Mouse (Mus musculus) olfactory bulb, adult 2 months (tissue): ENCODE data around the gene Lxn. TPM values are rescaled to one million over a fixed set of nuclear protein-coding genes. Genes with fewer than 3 reads are reported as not detected.

Experiments
- H3K27ac ChIP-seq: fragments of 200-500 bp; 2 replicates; pipeline ENCODE4 v1.5.1; 2012; ENCODE audit warnings: low read depth, low read length; ENCODE audit not compliant: insufficient read depth
- H3K4me1 ChIP-seq: fragments of 200-500 bp; 2 replicates; pipeline ENCODE4 v1.6.1; 2012; ENCODE audit warnings: low read length; ENCODE audit not compliant: control insufficient read depth, insufficient read depth
- H3K4me3 ChIP-seq: fragments of 200-500 bp; 2 replicates; pipeline ENCODE4 v1.5.1; 2012; ENCODE audit warnings: mild to moderate bottlenecking, low read depth, low read length, moderate library complexity; ENCODE audit not compliant: insufficient read depth
- CTCF ChIP-seq: fragments of 200-500 bp; IDR thresholded peaks from 2 replicates; pipeline ENCODE4 v1.5.1; 2012; ENCODE audit warnings: low read depth, mild to moderate bottlenecking, low read length, moderate library complexity; ENCODE audit not compliant: insufficient read depth
- POLR2A ChIP-seq: fragments of 200-500 bp; IDR thresholded peaks from 2 replicates; pipeline ENCODE4 v1.6.1; 2012; ENCODE audit warnings: mild to moderate bottlenecking, low read depth, low read length, moderate library complexity; ENCODE audit not compliant: insufficient read depth
- WGBS: fragments of 180-500 bp; shearing (Covaris S2); methylation state at CpG from one replicate; pipeline ENCODE4 v1.1.7; 2018; 5-methylcytosine and 5-hydroxymethylcytosine counted together
- polyA plus RNA-seq: library from polyadenylated mRNA; stranded (reverse); fragments of >200 nt; gene quantifications from 2 replicates; pipeline ENCODE4 v1.2.4, GENCODE M21; 2012; ENCODE audit warnings: low replicate concordance; ENCODE audit not compliant: missing spikeins, insufficient read depth, insufficient read length

Gene Lxn
- not detected in 2 replicates for polyA plus RNA-seq

GRCm38 (mm10) chr3:67463450-67464372 is at the start of gene Lxn:
Lxn (minus strand) TSS chr3:67463926.
- Histone ChIP-seq H3K4me3 (peak within 1 kb of the TSS; percentile 65), H3K27ac (no peak within 1 kb of the TSS), H3K4me1 (peaks cover 17% of the 10 kb centered on the region)
- no peak for TF ChIP-seq POLR2A
- 0 out of 2 replicates have a peak, but pooled peaks have one; percentile 18 for TF ChIP-seq CTCF
- WGBS: 2% methylated on average over 43 of the region's 43 CpGs

GRCm38 (mm10) chr3:67512807-67513206 is 49.1 kb upstream of the Lxn start:
- peaks cover 7% of the 10 kb centered on the region for H3K4me1 ChIP-seq

GRCm38 (mm10) chr3:67508216-67508892 is 44.6 kb upstream of the Lxn start:
- WGBS: 88% methylated on average over 10 of the region's 10 CpGs
- Histone ChIP-seq H3K4me1 (no peaks in the 10 kb centered on the region), H3K4me3 (no peak overlapping the region), H3K27ac (no peak overlapping the region)
- TF ChIP-seq POLR2A (no peak), CTCF (no peak)

More at GRCm38 (mm10) chr3:67512807-67513206, 49.1 kb upstream of the Lxn start:
- Histone ChIP-seq H3K4me3 (no peak overlapping the region), H3K27ac (no peak overlapping the region)
- WGBS: 1% methylated on average over 5 of the region's 5 CpGs
- TF ChIP-seq POLR2A (no peak), CTCF (no peak)

GRCm38 (mm10) chr3:67505286-67505685 is 41.6 kb upstream of the Lxn start:
- 72% methylated on average over 2 of the region's 2 CpGs for WGBS
- no peak overlapping the region for H3K4me3 ChIP-seq
- no peak overlapping the region for H3K27ac ChIP-seq
- H3K4me1 ChIP-seq: no peaks in the 10 kb centered on the region
- no peak for TF ChIP-seq POLR2A

GRCm38 (mm10) chr3:67503878-67504277 is 40.2 kb upstream of the Lxn start:
- Histone ChIP-seq H3K4me1 (no peaks in the 10 kb centered on the region), H3K4me3 (no peak overlapping the region), H3K27ac (no peak overlapping the region)
- TF ChIP-seq CTCF (no peak), POLR2A (no peak)
- WGBS: 36% methylated on average over 3 of the region's 3 CpGs

GRCm38 (mm10) chr3:67499406-67499791 is 35.7 kb upstream of the Lxn start:
- TF ChIP-seq CTCF: no peak
- TF ChIP-seq POLR2A: no peak
- WGBS: 95% methylated on average over 4 of the region's 4 CpGs
- no peak overlapping the region for H3K27ac ChIP-seq
- no peaks in the 10 kb centered on the region for H3K4me1 ChIP-seq
- H3K4me3 ChIP-seq: no peak overlapping the region

- H3K4me3 ChIP-seq: no peak overlapping the region
- no peak for TF ChIP-seq CTCF
- TF ChIP-seq POLR2A: no peak
Observed at GRCm38 (mm10) chr3:67498773-67499405, 35.2 kb upstream of the Lxn start.

GRCm38 (mm10) chr3:67497998-67498397 is 34.3 kb upstream of the Lxn start:
- no peak for TF ChIP-seq POLR2A
- TF ChIP-seq CTCF: no peak
- Histone ChIP-seq H3K27ac (no peak overlapping the region), H3K4me1 (no peaks in the 10 kb centered on the region), H3K4me3 (no peak overlapping the region)
- WGBS: 92% methylated on average over 2 of the region's 2 CpGs

More at GRCm38 (mm10) chr3:67498773-67499405, 35.2 kb upstream of the Lxn start:
- H3K27ac ChIP-seq: no peak overlapping the region
- no peaks in the 10 kb centered on the region for H3K4me1 ChIP-seq
- 89% methylated on average over 8 of the region's 8 CpGs for WGBS
